Mouse (Mus musculus): Measurements from ENCODE around the gene Pnpla6. TPM values are rescaled to one million over a fixed set of nuclear protein-coding genes. Genes with fewer than 3 reads are reported as not detected.

Gene Pnpla6
- polyA plus RNA-seq, 1 experiment = 17.8 TPM

- no peaks in the 10 kb centered on the region for H3K4me1 ChIP-seq (ENCODE audit: control insufficient read depth, insufficient read depth, low read length)
- TF ChIP-seq POLR2A (IDR thresholded peaks at IDR 0.05; ENCODE audit: control insufficient read depth, low read depth, low read length) (no peak), CTCF (IDR thresholded peaks at IDR 0.05; ENCODE audit: control insufficient read depth, insufficient read depth, insufficient replicate concordance, low read depth, low read length) (no peak)
- H3K4me3 ChIP-seq (ENCODE audit: control insufficient read depth, low read depth, low read length) = no peak overlapping the region
- H3K27ac ChIP-seq (ENCODE audit: control insufficient read depth, insufficient read depth, low read depth, low read length) = no peak overlapping the region
- H3K27me3 ChIP-seq (ENCODE audit: control insufficient read depth, insufficient read depth, low read length) = no peaks in the 10 kb centered on the region
- H3K36me3 ChIP-seq (ENCODE audit: control insufficient read depth, insufficient read depth, low read length) = no peaks in the 10 kb centered on the region
These were observed 78.3 kb downstream of the Pnpla6 start for GRCm38 (mm10) chr8:3593470-3593869.

Other genes starting within 250 kb of the Pnpla6 start
- gene Insr, start 235.8 kb upstream of the Pnpla6 start, polyA plus RNA-seq (2012; rRNA removed) = 5.2 and 5.8 TPM in 2 replicates
- 0.13 and 0.46 TPM in 2 replicates for gene A430078G23Rik, start 162.0 kb upstream of the Pnpla6 start, polyA plus RNA-seq (2012; rRNA removed)
- 6.7 and 8.2 TPM in 2 replicates for gene Arhgef18, start 122.4 kb upstream of the Pnpla6 start, polyA plus RNA-seq (2012; rRNA removed)
- 47.9 and 51.1 TPM in 2 replicates for gene Pex11g, start 47.7 kb upstream of the Pnpla6 start, polyA plus RNA-seq (2012; rRNA removed)
- gene Tex45, start 44.5 kb upstream of the Pnpla6 start, polyA plus RNA-seq (2012; rRNA removed) = 72.2 and 114 TPM in 2 replicates
- gene Zfp358, start 22.2 kb upstream of the Pnpla6 start, polyA plus RNA-seq (2012; rRNA removed) = 3.8 and 3.9 TPM in 2 replicates
- 39.7 and 46.5 TPM in 2 replicates for gene Mcoln1, start 14.9 kb upstream of the Pnpla6 start, polyA plus RNA-seq (2012; rRNA removed)
- 0.14 TPM in 1 of 2 replicates, not detected in the other for gene C330021F23Rik, start 52.6 kb downstream of the Pnpla6 start, polyA plus RNA-seq (2012; rRNA removed)
- 28.7 and 34.4 TPM in 2 replicates for gene Camsap3, start 71.9 kb downstream of the Pnpla6 start, polyA plus RNA-seq (2012; rRNA removed)
- 58.6 and 65.9 TPM in 2 replicates for gene Xab2, start 105.9 kb downstream of the Pnpla6 start, polyA plus RNA-seq (2012; rRNA removed)
- 23.6 and 31.5 TPM in 2 replicates for gene Pet100, start 106.2 kb downstream of the Pnpla6 start, polyA plus RNA-seq (2012; rRNA removed)
- not detected in 2 replicates for gene Pcp2, start 110.2 kb downstream of the Pnpla6 start, polyA plus RNA-seq (2012; rRNA removed)
- gene Stxbp2, start 115.6 kb downstream of the Pnpla6 start, polyA plus RNA-seq (2012; rRNA removed) = 81.4 and 134 TPM in 2 replicates
- gene Retn, start 140.4 kb downstream of the Pnpla6 start, polyA plus RNA-seq (2012; rRNA removed) = 3.7 and 6.3 TPM in 2 replicates
- 0.06 and 0.44 TPM in 2 replicates for gene Mcemp1, start 150.4 kb downstream of the Pnpla6 start, polyA plus RNA-seq (2012; rRNA removed)
- 0.45 and 0.59 TPM in 2 replicates for gene Fcor, start 157.0 kb downstream of the Pnpla6 start, polyA plus RNA-seq (2012; rRNA removed)
- gene Trappc5, start 160.9 kb downstream of the Pnpla6 start, polyA plus RNA-seq (2012; rRNA removed) = 13.6 TPM in 2 replicates
- 0.12 and 0.23 TPM in 2 replicates for gene Fcer2a, start 178.8 kb downstream of the Pnpla6 start, polyA plus RNA-seq (2012; rRNA removed)
- gene Clec4g, start 205.3 kb downstream of the Pnpla6 start, polyA plus RNA-seq (2012; rRNA removed) = 17.6 and 42.1 TPM in 2 replicates
- gene Cd209a, start 233.6 kb downstream of the Pnpla6 start, polyA plus RNA-seq (2012; rRNA removed) = 0.08 TPM in 1 of 2 replicates, not detected in the other